Mouse (Mus musculus) liver, embryonic 14.5 days (tissue): ENCODE data around the gene Lrrc4c. TPM values are rescaled to one million over a fixed set of nuclear protein-coding genes. Genes with fewer than 3 reads are reported as not detected.

Experiments
- ATAC-seq: fragments of 200-750 bp; cut with Nextera tagmentation; 2 replicates; pipeline ENCODE4 v1.8.0; 2017; ENCODE audit warnings: moderate number of reproducible peaks, mild to moderate bottlenecking, moderate library complexity; ENCODE audit not compliant: insufficient read depth
- DNase-seq, 3 experiments: peaks; one replicate each; pipeline ENCODE4 v3.0.0-alpha.2; 2012 to 2013; ENCODE audit warnings: low read depth in 3 of 3, low spot score in 3 of 3
- H3K27ac ChIP-seq: fragments of 300-500 bp; sonication (generic); 2 replicates; pipeline ENCODE4 v1.5.1; 2014; ENCODE audit warnings: moderate library complexity, mild to moderate bottlenecking, control low read depth, inconsistent platforms
- H3K27me3 ChIP-seq: fragments of 300-500 bp; sonication (generic); 2 replicates; pipeline ENCODE4 v1.6.1; 2014; ENCODE audit warnings: mild to moderate bottlenecking, low read length, moderate library complexity; ENCODE audit not compliant: control insufficient read depth, insufficient read depth
- H3K36me3 ChIP-seq: fragments of 300-500 bp; sonication (generic); replicated peaks from 2 replicates; pipeline ENCODE4 v1.6.1; 2014; ENCODE audit warnings: low read depth; ENCODE audit not compliant: control insufficient read depth, insufficient read depth
- H3K4me1 ChIP-seq, 2 experiments: fragments of 200-500 bp in 1 of 2; fragments of 300-500 bp in 1 of 2; sonication (generic) in 1 of 2; replicated peaks; 2 replicates each; pipeline ENCODE4 v1.6.1; 2012 to 2014; ENCODE audit warnings: antibody characterized with exemption in 1 of 2, inconsistent platforms in 1 of 2, low read length in 1 of 2; ENCODE audit not compliant: control insufficient read depth in 2 of 2, insufficient read depth in 2 of 2
- H3K4me2 ChIP-seq: fragments of 300-500 bp; sonication (generic); 2 replicates; pipeline ENCODE4 v1.6.1; 2014; ENCODE audit warnings: low read depth, mild to moderate bottlenecking, control low read depth, moderate library complexity
- H3K4me3 ChIP-seq, 2 experiments: fragments of 200-500 bp in 1 of 2; fragments of 300-500 bp in 1 of 2; sonication (generic) in 1 of 2; 2 replicates each; pipeline ENCODE4 v1.5.1; 2012 to 2014; ENCODE audit warnings: low read depth in 2 of 2, low read length in 2 of 2, mild to moderate bottlenecking in 2 of 2, control low read depth in 1 of 2, inconsistent platforms in 1 of 2, moderate library complexity in 1 of 2; ENCODE audit not compliant: insufficient read depth in 1 of 2
- H3K9ac ChIP-seq: fragments of 300-500 bp; sonication (generic); replicated peaks from 2 replicates; pipeline ENCODE4 v1.6.1; 2014; ENCODE audit warnings: mild to moderate bottlenecking, control low read depth, moderate library complexity
- H3K9me3 ChIP-seq: fragments of 300-500 bp; sonication (generic); 2 replicates; pipeline ENCODE4 v1.6.1; 2016; ENCODE audit warnings: low read length, mixed read lengths; ENCODE audit not compliant: control insufficient read depth
- CTCF ChIP-seq: IDR thresholded peaks from 2 replicates; pipeline ENCODE4 v1.5.1; 2016; ENCODE audit warnings: antibody characterized with exemption, low read depth, control low read depth
- EP300 ChIP-seq: IDR thresholded peaks from 2 replicates; pipeline ENCODE4 v1.6.1; 2016; ENCODE audit warnings: antibody characterized with exemption, low read depth
- WGBS: fragments of 180-500 bp; shearing (Covaris S2); extraction: QIAGEN DNeasy Blood & Tissue Kit; methylation state at CpG from one replicate; pipeline ENCODE4 v1.1.7; 2014; ENCODE audit not compliant: insufficient replicate concordance; 5-methylcytosine and 5-hydroxymethylcytosine counted together
- polyA plus RNA-seq, 2 experiments: library from polyadenylated mRNA; depleted of rRNA in 1 of 2; stranded (reverse) in 1 of 2; unstranded in 1 of 2; fragments of >200 nt; fragmentation: Nextera tagmentation in 1 of 2; extraction: Ambion mirVana in 1 of 2; gene quantifications; 2 replicates each; pipeline versions ENCODE4 v1.2.1 to v1.2.3; 2012 to 2014

Gene Lrrc4c
- polyA plus RNA-seq, 2 experiments: 0.04 to 0.19 TPM

DNA sequence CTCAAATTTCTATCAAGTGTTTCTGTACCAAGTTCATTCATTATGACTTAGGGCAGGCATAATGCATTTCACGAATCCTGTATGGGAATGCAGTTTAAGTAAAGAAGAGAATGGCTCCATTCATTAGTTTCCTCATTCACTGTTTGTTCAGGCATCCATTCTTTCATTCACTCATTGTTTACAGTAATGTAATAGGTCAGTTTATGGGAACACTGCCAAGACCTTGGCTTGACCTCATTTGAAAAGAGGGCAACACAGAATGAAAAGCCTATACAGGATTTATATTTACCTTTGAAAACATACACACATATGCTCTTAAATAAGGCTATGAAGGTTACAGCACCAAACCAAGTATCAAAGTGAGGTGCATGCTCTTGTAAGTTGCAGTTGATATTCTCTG is 762.2 kb downstream of the Lrrc4c start:
- TF ChIP-seq CTCF (no peak), EP300 (no peak)
- no peak overlapping the region for H3K4me3 ChIP-seq
- no peaks in the 10 kb centered on the region for H3K9me3 ChIP-seq
- no peaks in the 10 kb centered on the region for H3K27me3 ChIP-seq
- H3K4me1 ChIP-seq: no peaks in the 10 kb centered on the region
- no peak overlapping the region for H3K27ac ChIP-seq
- ATAC-seq (no peak), DNase-seq (no peak)
- no peaks in the 10 kb centered on the region for H3K36me3 ChIP-seq
- no peak overlapping the region for H3K9ac ChIP-seq
- no peak overlapping the region for H3K4me2 ChIP-seq
- 32% methylated on average over 1 of the region's 1 CpGs for WGBS

DNA sequence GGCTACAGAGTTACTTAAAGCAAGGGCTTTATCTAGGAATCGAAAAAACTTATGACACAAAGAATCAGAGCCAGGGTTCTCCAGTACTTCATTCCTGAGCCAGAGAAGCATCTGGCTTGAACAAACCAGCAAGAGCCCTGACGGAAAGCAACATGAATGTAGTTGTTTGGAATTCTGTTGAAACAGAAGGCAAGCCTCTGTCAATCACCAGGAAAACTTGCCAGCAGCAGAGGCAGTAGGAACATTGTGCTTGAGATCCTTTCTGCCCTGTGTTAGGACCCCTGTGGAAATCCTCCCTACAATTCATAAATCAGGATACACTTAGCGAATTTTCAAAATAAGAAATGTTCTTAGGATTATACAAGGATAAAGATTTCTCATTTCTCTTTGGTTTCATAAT is 780.0 kb downstream of the Lrrc4c start:
- Histone ChIP-seq H3K27me3 (no peaks in the 10 kb centered on the region), H3K4me2 (no peak overlapping the region), H3K36me3 (no peaks in the 10 kb centered on the region), H3K4me3 (no peak overlapping the region), H3K9me3 (no peaks in the 10 kb centered on the region), H3K4me1 (no peaks in the 10 kb centered on the region), H3K27ac (no peak overlapping the region), H3K9ac (no peak overlapping the region)
- ATAC-seq (no peak), DNase-seq (no peak)
- TF ChIP-seq EP300 (no peak), CTCF (no peak)
- WGBS: 41% methylated on average over 3 of the region's 3 CpGs

GRCm38 (mm10) chr2:97103398-97104162 is 785.6 kb downstream of the Lrrc4c start:
- no peak overlapping the region for H3K4me3 ChIP-seq
- H3K27me3 ChIP-seq: no peaks in the 10 kb centered on the region
- no peak overlapping the region for H3K9ac ChIP-seq
- H3K9me3 ChIP-seq: no peaks in the 10 kb centered on the region
- DNase-seq: no peak
- WGBS: 61% methylated on average over 2 of the region's 2 CpGs
- no peak overlapping the region for H3K27ac ChIP-seq
- TF ChIP-seq CTCF (no peak), EP300 (no peak)
- no peaks in the 10 kb centered on the region for H3K36me3 ChIP-seq
- H3K4me1 ChIP-seq: no peaks in the 10 kb centered on the region
- ATAC-seq: no peak
- no peak overlapping the region for H3K4me2 ChIP-seq

DNA sequence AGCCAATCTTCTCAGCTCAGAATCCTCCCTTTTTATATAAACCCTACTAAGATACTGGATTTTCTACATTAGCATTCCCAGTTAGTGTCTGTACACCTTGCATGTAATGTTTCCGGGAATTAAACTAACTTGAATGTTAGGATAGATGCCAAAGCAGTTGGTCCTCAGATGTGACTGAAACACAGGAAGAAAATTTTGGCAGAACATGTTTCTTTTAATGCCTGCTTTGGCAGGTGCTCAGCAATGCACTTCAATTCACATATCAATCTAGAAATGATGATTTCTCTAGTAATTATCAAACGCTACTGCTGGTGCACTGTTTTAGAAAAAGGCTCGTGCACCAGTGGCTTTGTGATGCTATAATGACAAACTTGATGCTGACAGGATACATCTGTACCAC is 806.3 kb downstream of the Lrrc4c start:
- TF ChIP-seq CTCF: no peak
- TF ChIP-seq EP300: no peak
- H3K36me3 ChIP-seq: no peaks in the 10 kb centered on the region
- DNase-seq (no peak), ATAC-seq (no peak)
- no peaks in the 10 kb centered on the region for H3K27me3 ChIP-seq
- H3K9ac ChIP-seq: no peak overlapping the region
- H3K4me2 ChIP-seq: no peak overlapping the region
- 69% methylated on average over 3 of the region's 3 CpGs for WGBS
- H3K27ac ChIP-seq: no peak overlapping the region
- H3K4me3 ChIP-seq: no peak overlapping the region
- H3K4me1 ChIP-seq: no peaks in the 10 kb centered on the region
- no peaks in the 10 kb centered on the region for H3K9me3 ChIP-seq

DNA sequence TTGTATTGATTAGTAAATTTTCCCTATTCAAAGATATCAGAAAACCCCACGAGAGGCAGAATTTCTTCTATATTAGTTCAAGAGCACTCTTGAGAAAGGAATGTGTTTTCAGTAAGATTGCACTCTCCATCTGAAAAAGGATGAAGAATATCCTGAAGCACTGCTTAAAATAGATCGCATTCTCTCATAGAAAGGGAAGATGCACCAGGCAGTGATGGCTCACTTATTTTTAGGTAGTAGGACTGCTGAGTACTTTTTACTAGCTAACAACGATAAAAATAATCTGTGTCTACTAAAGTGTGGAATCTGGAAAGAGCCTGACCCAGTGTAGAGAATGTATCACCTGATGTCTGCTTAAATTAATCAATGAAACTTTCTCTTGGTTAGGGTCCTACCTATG is 820.5 kb downstream of the Lrrc4c start:
- H3K4me3 ChIP-seq: no peak overlapping the region
- ATAC-seq (no peak), DNase-seq (no peak)
- WGBS: 71% methylated on average over 3 of the region's 3 CpGs
- no peaks in the 10 kb centered on the region for H3K4me1 ChIP-seq
- H3K4me2 ChIP-seq: no peak overlapping the region
- H3K9ac ChIP-seq: no peak overlapping the region
- TF ChIP-seq EP300 (no peak), CTCF (no peak)
- H3K36me3 ChIP-seq: no peaks in the 10 kb centered on the region
- no peaks in the 10 kb centered on the region for H3K27me3 ChIP-seq
- H3K9me3 ChIP-seq: no peaks in the 10 kb centered on the region
- H3K27ac ChIP-seq: no peak overlapping the region
